Mouse (Mus musculus) CH12.LX (cell line): ENCODE results near the gene Zcchc24. TPM values are rescaled to one million over a fixed set of nuclear protein-coding genes. Genes with fewer than 3 reads are reported as not detected.
A peak's percentile ranks its signal among the peaks of the same experiment; 100 is the strongest.

ENCODE experiments used
- DNase-seq: peaks from one replicate; pipeline ENCODE4 v3.0.0-alpha.2; 2013; ENCODE audit errors: extremely low read depth
- H3K27ac ChIP-seq: 2 replicates; pipeline ENCODE4 v1.5.1; 2012; ENCODE audit warnings: low read depth, mild to moderate bottlenecking, control low read depth, moderate library complexity; ENCODE audit not compliant: insufficient read depth
- H3K27me3 ChIP-seq: replicated peaks from 2 replicates; pipeline ENCODE3; 2012; ENCODE audit warnings: inconsistent platforms
- H3K36me3 ChIP-seq, 2 experiments: replicated peaks in 1 of 2; 2 replicates each; pipeline versions ENCODE3 to v1.6.1; 2012; ENCODE audit warnings: inconsistent platforms in 1 of 2, low read length in 1 of 2, mild to moderate bottlenecking in 1 of 2, mixed read lengths in 1 of 2, moderate library complexity in 1 of 2; ENCODE audit not compliant: control insufficient read depth in 1 of 2, insufficient read depth in 1 of 2
- H3K4me1 ChIP-seq, 2 experiments: 2 replicates each; pipeline ENCODE4 v1.6.1; 2012; ENCODE audit warnings: inconsistent platforms in 1 of 2, moderate library complexity in 1 of 2; ENCODE audit not compliant: insufficient read depth in 2 of 2, control insufficient read depth in 1 of 2
- H3K4me2 ChIP-seq: 2 replicates; pipeline ENCODE4 v1.6.1; 2012; ENCODE audit warnings: low read depth, mild to moderate bottlenecking, control low read depth; ENCODE audit not compliant: poor library complexity, insufficient read depth, severe bottlenecking
- H3K4me3 ChIP-seq, 3 experiments: fragments of 150-350 bp in 1 of 3; sonication (generic) in 1 of 3; replicated peaks in 1 of 3; 2 replicates each; pipeline versions ENCODE3 to v1.5.1; 2011 to 2012; ENCODE audit warnings: low read depth in 2 of 3, low read length in 2 of 3, mild to moderate bottlenecking in 2 of 3, moderate library complexity in 2 of 3, control low read depth in 1 of 3, improper control_type of control experiment in 1 of 3, inconsistent platforms in 1 of 3, mixed read lengths in 1 of 3; ENCODE audit not compliant: poor library complexity in 1 of 3
- H3K79me2 ChIP-seq: replicated peaks from 2 replicates; pipeline ENCODE4 v1.6.1; 2012; ENCODE audit warnings: mild to moderate bottlenecking, moderate library complexity; ENCODE audit not compliant: control insufficient read depth, poor library complexity, insufficient read depth, severe bottlenecking; ENCODE audit errors: extremely low read depth
- H3K9ac ChIP-seq: 2 replicates; pipeline ENCODE4 v1.6.1; 2012; ENCODE audit warnings: low read depth, mild to moderate bottlenecking, control low read depth, moderate library complexity; ENCODE audit not compliant: insufficient read depth
- H3K9me3 ChIP-seq: replicated peaks from 2 replicates; pipeline ENCODE3; 2012; ENCODE audit warnings: low read length, inconsistent platforms, mixed read lengths
- BHLHE40 ChIP-seq: IDR thresholded peaks from 2 replicates; pipeline ENCODE4 v1.6.1; 2011; ENCODE audit warnings: mild to moderate bottlenecking, low read depth, low read length, improper control_type of control experiment
- CHD2 ChIP-seq: IDR thresholded peaks from 2 replicates; pipeline ENCODE4 v1.6.1; 2011; ENCODE audit warnings: low read length, improper control_type of control experiment
- CTCF ChIP-seq, 2 experiments: IDR thresholded peaks in 1 of 2; conservative IDR thresholded peaks in 1 of 2; 2 replicates each; pipeline ENCODE4 v1.5.1; 2011 to 2012; ENCODE audit warnings: low read depth in 2 of 2, low read length in 2 of 2, improper control_type of control experiment in 1 of 2, inconsistent platforms in 1 of 2, mild to moderate bottlenecking in 1 of 2, moderate library complexity in 1 of 2
- E2F4 ChIP-seq: IDR thresholded peaks from 2 replicates; pipeline ENCODE4 v1.6.1; 2011; ENCODE audit warnings: low read depth, low read length, improper control_type of control experiment; ENCODE audit not compliant: insufficient replicate concordance
- ELF1 ChIP-seq: IDR thresholded peaks from 2 replicates; pipeline ENCODE4 v1.6.1; 2014; ENCODE audit warnings: low read depth, mild to moderate bottlenecking, inconsistent platforms, low read length, improper control_type of control experiment
- EP300 ChIP-seq: IDR thresholded peaks from 2 replicates; pipeline ENCODE4 v1.6.1; 2011; ENCODE audit warnings: low read length, improper control_type of control experiment
- GABPA ChIP-seq: IDR thresholded peaks from 2 replicates; pipeline ENCODE4 v1.6.1; 2012; ENCODE audit warnings: low read depth, low read length, improper control_type of control experiment, inconsistent platforms; ENCODE audit not compliant: insufficient replicate concordance
- IRF4 ChIP-seq: IDR thresholded peaks from 2 replicates; pipeline ENCODE4 v1.6.1; 2014; ENCODE audit warnings: low read depth, mild to moderate bottlenecking, inconsistent platforms, low read length, improper control_type of control experiment
- JUN ChIP-seq: IDR thresholded peaks from 2 replicates; pipeline ENCODE4 v1.6.1; 2011; ENCODE audit warnings: low read depth, mild to moderate bottlenecking, low read length, improper control_type of control experiment, moderate library complexity; ENCODE audit not compliant: insufficient read depth
- JUND ChIP-seq: conservative IDR thresholded peaks from 2 replicates; pipeline ENCODE4 v1.6.1; 2011; ENCODE audit warnings: low read depth, low read length, improper control_type of control experiment
- MAFK ChIP-seq: IDR thresholded peaks from 2 replicates; pipeline ENCODE4 v1.6.1; 2011; ENCODE audit warnings: low read length, improper control_type of control experiment; ENCODE audit not compliant: insufficient replicate concordance
- MAX ChIP-seq: IDR thresholded peaks from 2 replicates; pipeline ENCODE4 v1.6.1; 2011; ENCODE audit warnings: low read length, improper control_type of control experiment
- MAZ ChIP-seq: IDR thresholded peaks from 2 replicates; pipeline ENCODE4 v1.6.1; 2012; ENCODE audit warnings: low read depth, mild to moderate bottlenecking, inconsistent platforms, low read length, improper control_type of control experiment, moderate library complexity
- MEF2A ChIP-seq: IDR thresholded peaks from 2 replicates; pipeline ENCODE4 v1.6.1; 2014; ENCODE audit warnings: low read depth, mild to moderate bottlenecking, inconsistent platforms, low read length, improper control_type of control experiment, borderline replicate concordance
- MXI1 ChIP-seq: IDR thresholded peaks from 2 replicates; pipeline ENCODE4 v1.6.1; 2011; ENCODE audit warnings: mild to moderate bottlenecking, low read depth, low read length, improper control_type of control experiment
- MYC ChIP-seq: IDR thresholded peaks from 2 replicates; pipeline ENCODE4 v1.6.1; 2011; ENCODE audit warnings: low read depth, mild to moderate bottlenecking, improper control_type of control experiment, low read length
- NRF1 ChIP-seq: IDR thresholded peaks from 2 replicates; pipeline ENCODE4 v1.6.1; 2014; ENCODE audit warnings: low read depth, mild to moderate bottlenecking, inconsistent platforms, low read length, improper control_type of control experiment, moderate library complexity
- PAX5 ChIP-seq: IDR thresholded peaks from 2 replicates; pipeline ENCODE4 v1.6.1; 2012; ENCODE audit warnings: low read length, inconsistent platforms, mixed read lengths
- POLR2A ChIP-seq: IDR thresholded peaks from 2 replicates; pipeline ENCODE4 v1.6.1; 2011; ENCODE audit warnings: low read depth, mild to moderate bottlenecking, improper control_type of control experiment, low read length
- POLR2AphosphoS2 ChIP-seq: IDR thresholded peaks from 2 replicates; pipeline ENCODE4 v1.6.1; 2011; ENCODE audit warnings: low read depth, low read length, improper control_type of control experiment
- RAD21 ChIP-seq: IDR thresholded peaks from 2 replicates; pipeline ENCODE4 v1.6.1; 2011; ENCODE audit warnings: low read depth, mild to moderate bottlenecking, low read length, improper control_type of control experiment, moderate library complexity
- RCOR1 ChIP-seq: conservative IDR thresholded peaks from 2 replicates; pipeline ENCODE4 v1.6.1; 2012; ENCODE audit warnings: low read depth, mild to moderate bottlenecking, inconsistent platforms, low read length, improper control_type of control experiment
- SIN3A ChIP-seq: IDR thresholded peaks from 2 replicates; pipeline ENCODE4 v1.6.1; 2012; ENCODE audit warnings: low read length, improper control_type of control experiment, inconsistent platforms
- TBP ChIP-seq: conservative IDR thresholded peaks from 2 replicates; pipeline ENCODE4 v1.6.1; 2011; ENCODE audit warnings: low read depth, low read length, improper control_type of control experiment
- TCF12 ChIP-seq: IDR thresholded peaks from 2 replicates; pipeline ENCODE4 v1.6.1; 2014; ENCODE audit warnings: low read depth, mild to moderate bottlenecking, inconsistent platforms, low read length, improper control_type of control experiment
- UBTF ChIP-seq: IDR thresholded peaks from 2 replicates; pipeline ENCODE4 v1.6.1; 2012; ENCODE audit warnings: low read depth, mild to moderate bottlenecking, inconsistent platforms, low read length, improper control_type of control experiment, moderate library complexity
- USF1 ChIP-seq: IDR thresholded peaks from 2 replicates; pipeline ENCODE4 v1.6.1; 2014; ENCODE audit warnings: low read depth, mild to moderate bottlenecking, inconsistent platforms, low read length, improper control_type of control experiment
- USF2 ChIP-seq: conservative IDR thresholded peaks from 2 replicates; pipeline ENCODE4 v1.6.1; 2011; ENCODE audit warnings: low read depth, low read length, improper control_type of control experiment
- ZC3H11A ChIP-seq: IDR thresholded peaks from 2 replicates; pipeline ENCODE4 v1.6.1; 2012; ENCODE audit warnings: low read depth, mild to moderate bottlenecking, inconsistent platforms, low read length, improper control_type of control experiment
- ZKSCAN1 ChIP-seq: IDR thresholded peaks from 2 replicates; pipeline ENCODE4 v1.6.1; 2012; ENCODE audit warnings: low read depth, inconsistent platforms, low read length, improper control_type of control experiment, borderline replicate concordance
- ZMIZ1 ChIP-seq: IDR thresholded peaks from 2 replicates; pipeline ENCODE4 v1.6.1; 2012; ENCODE audit warnings: low read depth, mild to moderate bottlenecking, inconsistent platforms, low read length, improper control_type of control experiment
- ZNF384 ChIP-seq: IDR thresholded peaks from 2 replicates; pipeline ENCODE4 v1.6.1; 2012; ENCODE audit warnings: low read depth, low read length, improper control_type of control experiment, inconsistent platforms
- dilution Hi-C: fragments of 300-500 bp; cut with MboI; formaldehyde crosslinking; loops from 2 replicates; pipeline ENCODE4 v1.14.3; 2020; ENCODE audit warnings: low sequenced_read_pairs; ENCODE audit not compliant: extremely low pct_unique_long_range_greater_than_20kb, extremely low pct_ligation_motif_present
- in situ Hi-C: fragments of 300-500 bp; cut with MboI; formaldehyde crosslinking; loops from 3 replicates; pipeline ENCODE4 v1.14.3; 2019; ENCODE audit warnings: low sequenced_read_pairs, low pct_ligation_motif_present, low pct_unique_long_range_greater_than_20kb, mixed read lengths
- polyA plus RNA-seq: library from polyadenylated mRNA; unstranded; fragments of >175 nt; gene quantifications from 2 replicates; pipeline ENCODE4 v1.2.1, GENCODE M21; 2012; ENCODE audit warnings: low read depth; ENCODE audit not compliant: insufficient read length
- total RNA-seq, 2 experiments: library from RNA; depleted of rRNA; stranded (reverse); fragments of 300-350 nt in 1 of 2; fragments of >200 nt in 1 of 2; gene quantifications; 2 replicates each; pipeline ENCODE4 v1.2.3; 2012 to 2014

Zcchc24 gene
- total RNA-seq (2012; rRNA removed): 0.04 and 0.08 TPM in 2 replicates
- 0.05 and 0.09 TPM in 2 replicates for total RNA-seq (2014; rRNA removed)
- 0.40 and 0.44 TPM in 2 replicates for polyA plus RNA-seq

DNA sequence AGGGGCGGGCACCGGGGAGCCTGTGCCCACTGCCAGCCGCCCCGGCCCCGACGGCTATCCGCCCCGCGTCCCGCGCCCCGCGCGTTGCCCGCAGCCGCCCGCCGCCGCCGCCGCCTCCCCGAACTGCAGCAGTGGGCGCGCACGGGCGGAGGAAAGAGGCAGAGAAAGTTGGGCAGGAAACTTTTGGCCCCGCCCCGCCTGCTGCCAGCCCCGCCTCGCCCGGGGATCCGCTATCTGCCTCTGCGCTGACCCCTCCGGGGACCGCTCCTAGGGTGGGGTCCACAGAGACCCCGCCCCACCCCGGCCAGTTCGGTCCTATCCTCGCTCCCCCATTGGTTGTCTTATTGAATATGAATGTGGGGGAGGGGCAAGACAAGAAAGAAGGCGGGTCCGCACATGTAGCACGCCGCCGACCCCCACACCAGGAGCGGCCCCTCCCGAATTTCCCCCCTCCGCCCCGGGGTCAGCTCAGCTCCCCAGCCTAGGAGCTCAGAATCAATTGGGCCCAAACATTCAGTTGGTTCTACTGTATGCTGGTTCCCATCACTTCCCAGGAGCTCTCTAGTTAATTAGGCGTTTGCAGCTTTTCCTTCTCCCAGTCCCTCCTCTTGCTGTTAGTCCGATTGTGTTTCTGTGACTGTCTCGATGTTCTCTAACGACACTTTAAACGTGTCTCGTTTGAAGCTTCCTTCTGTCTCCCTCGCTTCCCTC is at the start of gene Zcchc24:
Zcchc24 (minus strand) TSS at position 125 of the 711 bp plus-strand sequence.
- in situ Hi-C loops: no loop called here
- peaks cover 8 to 31% of the 10 kb centered on the region in 2 experiments for H3K4me1 ChIP-seq
- H3K4me2 ChIP-seq: peak within 1 kb of the TSS; percentile 85
- dilution Hi-C loops: no loop called here
- peak within 1 kb of the TSS; percentile 1; the same call in 1 of the 2 replicates for H3K9ac ChIP-seq
- H3K4me3 ChIP-seq: peak within 1 kb of the TSS; percentile 25 to 53 (median 49)
- peak; percentile 66 for DNase-seq
- no peaks in the 10 kb centered on the region for H3K36me3 ChIP-seq
- no peak within 1 kb of the TSS for H3K27ac ChIP-seq
- no peaks in the 10 kb centered on the region for H3K9me3 ChIP-seq
- H3K79me2 ChIP-seq: no peaks in the 10 kb centered on the region
- peaks cover 80% of the 10 kb centered on the region for H3K27me3 ChIP-seq
- TF ChIP-seq IRF4 (no peak), BHLHE40 (0 out of 2 replicates have a peak, but pooled peaks have one; percentile 10), MAZ (peak; percentile 26; the same call in 1 of the 2 replicates)

DNA sequence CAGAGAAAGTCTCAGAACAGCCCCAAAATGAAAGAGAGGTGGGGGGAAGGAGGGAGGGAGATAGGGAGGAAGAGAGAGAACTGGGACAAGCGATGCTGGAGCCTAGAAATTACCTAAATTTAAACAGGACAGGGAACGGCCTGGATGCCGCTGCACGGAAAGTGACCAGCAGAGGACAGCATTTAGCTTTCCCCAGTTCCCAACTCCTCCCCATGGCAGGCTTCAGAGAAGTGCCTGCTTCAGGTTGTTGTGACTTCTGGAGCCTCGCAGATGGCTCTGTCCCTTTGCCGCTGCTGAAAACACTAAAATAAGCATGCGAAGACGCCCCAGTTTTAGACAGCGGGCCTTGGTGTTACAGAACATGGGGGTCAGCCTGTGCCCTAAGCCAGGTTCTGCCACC is 47.6 kb upstream of the Zcchc24 start:
- H3K79me2 ChIP-seq: no peaks in the 10 kb centered on the region
- no peaks in the 10 kb centered on the region for H3K9me3 ChIP-seq
- in situ Hi-C loops (loop anchor here (10.0 kb wide), 1 partner anchor 102 kb away; no protein-coding TSS in a partner anchor), dilution Hi-C loops (no loop called here)
- no peaks in the 10 kb centered on the region for H3K36me3 ChIP-seq
- no peak overlapping the region for H3K9ac ChIP-seq
- H3K27me3 ChIP-seq: no peaks in the 10 kb centered on the region
- no peaks in the 10 kb centered on the region; a peak in 1 of 4 replicates for H3K4me1 ChIP-seq
- no peak overlapping the region for H3K4me3 ChIP-seq
- no peak overlapping the region for H3K4me2 ChIP-seq
- no peak overlapping the region for H3K27ac ChIP-seq
- peak; percentile 49 for DNase-seq
- TF ChIP-seq MYC: no peak
- peak; percentile 73 for TF ChIP-seq ZC3H11A
- TF ChIP-seq PAX5: no peak
- no peak for TF ChIP-seq POLR2A
- no peak for TF ChIP-seq TCF12
- TF ChIP-seq MEF2A: 0 out of 2 replicates have a peak, but pooled peaks have one; percentile 13
- no peak for TF ChIP-seq BHLHE40
- TF ChIP-seq EP300: no peak
- TF ChIP-seq MAFK: no peak
- peak; percentile 91 for TF ChIP-seq RAD21
- no peak for TF ChIP-seq GABPA
- TF ChIP-seq MAZ: no peak
- TF ChIP-seq JUND: no peak
- no peak for TF ChIP-seq JUN
- no peak for TF ChIP-seq NRF1
- TF ChIP-seq E2F4: no peak
- no peak for TF ChIP-seq CHD2
- no peak for TF ChIP-seq UBTF
- TF ChIP-seq USF1: no peak
- TF ChIP-seq TBP: no peak
- TF ChIP-seq RCOR1: no peak
- no peak for TF ChIP-seq MXI1
- TF ChIP-seq MAX: no peak
- no peak for TF ChIP-seq ZKSCAN1
- no peak for TF ChIP-seq POLR2AphosphoS2
- TF ChIP-seq ZNF384: no peak
- TF ChIP-seq CTCF (conservative IDR thresholded peaks at IDR 0.05 in 1 of 2, IDR thresholded peaks at IDR 0.05 in 1 of 2; ENCODE audit: low read depth in 2 of 2, low read length in 2 of 2): peak; percentile 96 to 98
- no peak for TF ChIP-seq ZMIZ1
- no peak for TF ChIP-seq ELF1
- TF ChIP-seq USF2: no peak
- TF ChIP-seq SIN3A: no peak
